Mouse (Mus musculus) liver, embryonic 14.5 days (tissue): ENCODE data around the gene Gm20503. TPM values are rescaled to one million over a fixed set of nuclear protein-coding genes. Genes with fewer than 3 reads are reported as not detected.

Experiments used
- ATAC-seq: fragments of 200-750 bp; cut with Nextera tagmentation; 2 replicates; pipeline ENCODE4 v1.8.0; 2017; ENCODE audit warnings: moderate number of reproducible peaks, mild to moderate bottlenecking, moderate library complexity; ENCODE audit not compliant: insufficient read depth
- DNase-seq, 3 experiments: peaks; one replicate each; pipeline ENCODE4 v3.0.0-alpha.2; 2012 to 2013; ENCODE audit warnings: low read depth in 3 of 3, low spot score in 3 of 3
- H3K27ac ChIP-seq: fragments of 300-500 bp; sonication (generic); 2 replicates; pipeline ENCODE4 v1.5.1; 2014; ENCODE audit warnings: moderate library complexity, mild to moderate bottlenecking, control low read depth, inconsistent platforms
- H3K27me3 ChIP-seq: fragments of 300-500 bp; sonication (generic); 2 replicates; pipeline ENCODE4 v1.6.1; 2014; ENCODE audit warnings: mild to moderate bottlenecking, low read length, moderate library complexity; ENCODE audit not compliant: control insufficient read depth, insufficient read depth
- H3K36me3 ChIP-seq: fragments of 300-500 bp; sonication (generic); replicated peaks from 2 replicates; pipeline ENCODE4 v1.6.1; 2014; ENCODE audit warnings: low read depth; ENCODE audit not compliant: control insufficient read depth, insufficient read depth
- H3K4me1 ChIP-seq, 2 experiments: fragments of 200-500 bp in 1 of 2; fragments of 300-500 bp in 1 of 2; sonication (generic) in 1 of 2; replicated peaks; 2 replicates each; pipeline ENCODE4 v1.6.1; 2012 to 2014; ENCODE audit warnings: antibody characterized with exemption in 1 of 2, inconsistent platforms in 1 of 2, low read length in 1 of 2; ENCODE audit not compliant: control insufficient read depth in 2 of 2, insufficient read depth in 2 of 2
- H3K4me2 ChIP-seq: fragments of 300-500 bp; sonication (generic); 2 replicates; pipeline ENCODE4 v1.6.1; 2014; ENCODE audit warnings: low read depth, mild to moderate bottlenecking, control low read depth, moderate library complexity
- H3K4me3 ChIP-seq, 2 experiments: fragments of 200-500 bp in 1 of 2; fragments of 300-500 bp in 1 of 2; sonication (generic) in 1 of 2; 2 replicates each; pipeline ENCODE4 v1.5.1; 2012 to 2014; ENCODE audit warnings: low read depth in 2 of 2, low read length in 2 of 2, mild to moderate bottlenecking in 2 of 2, control low read depth in 1 of 2, inconsistent platforms in 1 of 2, moderate library complexity in 1 of 2; ENCODE audit not compliant: insufficient read depth in 1 of 2
- H3K9ac ChIP-seq: fragments of 300-500 bp; sonication (generic); replicated peaks from 2 replicates; pipeline ENCODE4 v1.6.1; 2014; ENCODE audit warnings: mild to moderate bottlenecking, control low read depth, moderate library complexity
- H3K9me3 ChIP-seq: fragments of 300-500 bp; sonication (generic); 2 replicates; pipeline ENCODE4 v1.6.1; 2016; ENCODE audit warnings: low read length, mixed read lengths; ENCODE audit not compliant: control insufficient read depth
- CTCF ChIP-seq: IDR thresholded peaks from 2 replicates; pipeline ENCODE4 v1.5.1; 2016; ENCODE audit warnings: antibody characterized with exemption, low read depth, control low read depth
- EP300 ChIP-seq: IDR thresholded peaks from 2 replicates; pipeline ENCODE4 v1.6.1; 2016; ENCODE audit warnings: antibody characterized with exemption, low read depth
- WGBS: fragments of 180-500 bp; shearing (Covaris S2); extraction: QIAGEN DNeasy Blood & Tissue Kit; methylation state at CpG from one replicate; pipeline ENCODE4 v1.1.7; 2014; ENCODE audit not compliant: insufficient replicate concordance; 5-methylcytosine and 5-hydroxymethylcytosine counted together
- polyA plus RNA-seq, 2 experiments: library from polyadenylated mRNA; depleted of rRNA in 1 of 2; stranded (reverse) in 1 of 2; unstranded in 1 of 2; fragments of >200 nt; fragmentation: Nextera tagmentation in 1 of 2; extraction: Ambion mirVana in 1 of 2; gene quantifications; 2 replicates each; pipeline versions ENCODE4 v1.2.1 to v1.2.3; 2012 to 2014

Gene Gm20503
- polyA plus RNA-seq, 2 experiments: 4.4 TPM; not detected in 1

- no peaks in the 10 kb centered on the region for H3K27me3 ChIP-seq
- no peak overlapping the region for H3K4me3 ChIP-seq
- no peak overlapping the region for H3K4me2 ChIP-seq
- TF ChIP-seq EP300: no peak
- TF ChIP-seq CTCF: no peak
- 53% methylated on average over 8 of the region's 8 CpGs for WGBS
- H3K27ac ChIP-seq: no peak overlapping the region
- H3K9me3 ChIP-seq: no peaks in the 10 kb centered on the region
- H3K36me3 ChIP-seq: no peaks in the 10 kb centered on the region
- DNase-seq: no peak
- ATAC-seq: no peak
- H3K4me1 ChIP-seq: peaks cover 15 to 27% of the 10 kb centered on the region in 2 experiments
- no peak overlapping the region for H3K9ac ChIP-seq
These were observed 3.2 kb downstream of the Gm20503 start for GRCm38 (mm10) chr4:59006211-59006610.

- H3K4me1 ChIP-seq: peaks cover 17 to 29% of the 10 kb centered on the region in 2 experiments
- no peak for ATAC-seq
- 66% methylated on average over 6 of the region's 6 CpGs for WGBS
These were observed 4.0 kb downstream of the Gm20503 start for GRCm38 (mm10) chr4:59007016-59007415.

DNA sequence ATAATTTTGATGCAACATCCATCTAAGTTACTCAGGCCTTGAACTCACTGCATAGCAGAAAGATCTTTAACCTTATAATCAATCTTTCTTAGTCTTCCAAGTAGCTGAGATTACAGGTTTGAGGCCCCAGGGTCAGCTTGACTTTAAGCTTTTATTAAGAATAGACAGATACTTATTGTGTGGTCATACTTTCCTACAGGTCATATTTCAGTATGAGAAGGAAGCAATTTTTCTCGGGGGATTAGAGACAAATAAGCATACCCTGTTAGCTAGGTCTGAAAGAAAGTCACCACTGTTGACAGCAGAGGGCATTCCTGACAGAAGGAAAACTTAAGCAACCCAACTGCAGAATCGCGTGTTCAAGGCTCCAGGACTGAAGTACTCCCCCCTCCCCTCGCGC, 5.0 kb downstream of the Gm20503 start:
- no peak overlapping the region for H3K9ac ChIP-seq
- no peak for DNase-seq
- H3K4me1 ChIP-seq: peaks cover 17 to 29% of the 10 kb centered on the region in 2 experiments
- H3K27me3 ChIP-seq: no peaks in the 10 kb centered on the region
- ATAC-seq: no peak
- no peaks in the 10 kb centered on the region for H3K36me3 ChIP-seq
- no peaks in the 10 kb centered on the region for H3K9me3 ChIP-seq
- no peak overlapping the region for H3K4me2 ChIP-seq
- no peak overlapping the region for H3K27ac ChIP-seq
- no peak overlapping the region for H3K4me3 ChIP-seq
- 75% methylated on average over 5 of the region's 5 CpGs for WGBS
- TF ChIP-seq EP300 (no peak), CTCF (no peak)

More at GRCm38 (mm10) chr4:59007016-59007415, 4.0 kb downstream of the Gm20503 start:
- no peak overlapping the region for H3K9ac ChIP-seq
- no peaks in the 10 kb centered on the region for H3K36me3 ChIP-seq
- no peak overlapping the region for H3K4me2 ChIP-seq
- TF ChIP-seq CTCF (no peak), EP300 (no peak)
- H3K9me3 ChIP-seq: no peaks in the 10 kb centered on the region
- no peak overlapping the region for H3K27ac ChIP-seq
- H3K4me3 ChIP-seq: no peak overlapping the region
- H3K27me3 ChIP-seq: no peaks in the 10 kb centered on the region
- DNase-seq: no peak

- peak overlapping the region; percentile 20 for H3K4me2 ChIP-seq
- DNase-seq: no peak
- 39% methylated on average over 7 of the region's 7 CpGs for WGBS
These were observed 6.2 kb downstream of the Gm20503 start for GRCm38 (mm10) chr4:59009186-59009585.

DNA sequence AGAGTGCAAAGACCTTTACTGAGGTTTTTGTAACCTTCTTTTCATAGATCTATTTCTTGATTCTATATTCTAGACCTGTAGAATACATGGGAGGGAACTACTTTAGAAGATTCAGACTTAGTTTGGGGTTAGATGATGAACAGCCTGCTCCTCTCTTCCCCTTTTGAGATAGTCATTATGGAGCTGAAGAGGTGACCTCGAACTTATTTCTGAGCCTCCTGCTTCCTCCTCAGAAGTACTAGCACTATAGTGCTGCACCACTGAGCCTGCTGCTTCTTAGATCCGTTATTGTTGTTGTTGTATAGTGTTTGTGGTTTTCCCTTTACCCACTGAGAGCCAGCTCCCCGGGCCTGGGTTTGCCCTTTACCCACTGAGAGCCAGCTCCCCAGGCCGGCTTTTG, 6.7 kb downstream of the Gm20503 start:
- Histone ChIP-seq H3K9me3 (no peaks in the 10 kb centered on the region), H3K4me1 (peaks cover 9 to 22% of the 10 kb centered on the region in 2 experiments), H3K36me3 (no peaks in the 10 kb centered on the region), H3K9ac (no peak overlapping the region), H3K27ac (no peak overlapping the region), H3K27me3 (no peaks in the 10 kb centered on the region), H3K4me2 (no peak overlapping the region), H3K4me3 (no peak overlapping the region)
- TF ChIP-seq CTCF: no peak
- no peak for TF ChIP-seq EP300
- WGBS: 26% methylated on average over 4 of the region's 4 CpGs
- no peak for DNase-seq
- no peak for ATAC-seq

More at GRCm38 (mm10) chr4:59009186-59009585, 6.2 kb downstream of the Gm20503 start:
- H3K9me3 ChIP-seq: no peaks in the 10 kb centered on the region
- peaks cover 14 to 27% of the 10 kb centered on the region in 2 experiments for H3K4me1 ChIP-seq
- no peaks in the 10 kb centered on the region for H3K36me3 ChIP-seq
- ATAC-seq: no peak
- H3K27ac ChIP-seq: no peak overlapping the region
- TF ChIP-seq EP300: no peak
- TF ChIP-seq CTCF: no peak
- H3K27me3 ChIP-seq: no peaks in the 10 kb centered on the region
- H3K9ac ChIP-seq: no peak overlapping the region
- H3K4me3 ChIP-seq: no peak overlapping the region
